Mouse (Mus musculus) midbrain, embryonic 11.5 days (tissue): ENCODE measurements around the gene Ctf1. TPM values are rescaled to one million over a fixed set of nuclear protein-coding genes. Genes with fewer than 3 reads are reported as not detected.

ENCODE experiments used
- ATAC-seq: fragments of 200-750 bp; cut with Nextera tagmentation; 2 replicates; pipeline ENCODE4 v1.8.0; 2017; ENCODE audit warnings: moderate TSS enrichment, moderate library complexity; ENCODE audit not compliant: low FRiP score
- DNase-seq: peaks from one replicate; pipeline ENCODE4 v3.0.0; 2015; ENCODE audit warnings: low spot score; ENCODE audit errors: missing footprints
- H3K27ac ChIP-seq: fragments of 300-500 bp; sonication (generic); 2 replicates; pipeline ENCODE4 v1.5.1; 2014; ENCODE audit warnings: low read depth, low read length
- H3K27me3 ChIP-seq: fragments of 300-500 bp; sonication (generic); 2 replicates; pipeline ENCODE4 v1.6.1; 2014; ENCODE audit warnings: mild to moderate bottlenecking, low read length, moderate library complexity, mixed read lengths; ENCODE audit not compliant: control insufficient read depth, insufficient read depth
- H3K36me3 ChIP-seq: fragments of 300-500 bp; sonication (generic); 2 replicates; pipeline ENCODE4 v1.6.1; 2014; ENCODE audit warnings: mild to moderate bottlenecking, low read length, moderate library complexity, mixed read lengths; ENCODE audit not compliant: control insufficient read depth, insufficient read depth
- H3K4me1 ChIP-seq: fragments of 300-500 bp; sonication (generic); 2 replicates; pipeline ENCODE4 v1.6.1; 2014; ENCODE audit warnings: low read length; ENCODE audit not compliant: control insufficient read depth, insufficient read depth
- H3K4me2 ChIP-seq: fragments of 300-500 bp; sonication (generic); 2 replicates; pipeline ENCODE4 v1.6.1; 2014; ENCODE audit warnings: mild to moderate bottlenecking, moderate library complexity
- H3K4me3 ChIP-seq: fragments of 300-500 bp; sonication (generic); 2 replicates; pipeline ENCODE4 v1.5.1; 2014; ENCODE audit warnings: low read depth, low read length
- H3K9ac ChIP-seq: fragments of 300-500 bp; sonication (generic); 2 replicates; pipeline ENCODE4 v1.6.1; 2014; ENCODE audit warnings: low read length
- H3K9me3 ChIP-seq: fragments of 300-500 bp; sonication (generic); 2 replicates; pipeline ENCODE4 v1.6.1; 2016; ENCODE audit warnings: low read length; ENCODE audit not compliant: control insufficient read depth
- WGBS: fragments of 180-500 bp; shearing (Covaris S2); extraction: QIAGEN DNeasy Blood & Tissue Kit; methylation state at CpG from one replicate; pipeline ENCODE4 v1.1.7; 2014; 5-methylcytosine and 5-hydroxymethylcytosine counted together
- polyA plus RNA-seq: library from polyadenylated mRNA; unstranded; fragments of >200 nt; fragmentation: Nextera tagmentation; extraction: Ambion mirVana; gene quantifications from 2 replicates; pipeline ENCODE4 v1.2.1, GENCODE M21; 2014

The Ctf1 gene
- polyA plus RNA-seq, 1 experiment from 2014 or later = 4.0 TPM

- H3K9ac ChIP-seq = peak overlapping the region; percentile 93
- no peaks in the 10 kb centered on the region for H3K27me3 ChIP-seq
- H3K36me3 ChIP-seq = peaks cover 23% of the 10 kb centered on the region
- WGBS = under 1% methylated on average over 37 of the region's 39 CpGs
- DNase-seq (peak; percentile 99), ATAC-seq (peak; percentile 85)
- H3K27ac ChIP-seq = peak overlapping the region; percentile 88
- no peaks in the 10 kb centered on the region for H3K9me3 ChIP-seq
- H3K4me1 ChIP-seq = peaks cover 10% of the 10 kb centered on the region
- peak overlapping the region; percentile 86 for H3K4me3 ChIP-seq
- H3K4me2 ChIP-seq = peak overlapping the region; percentile 87
Measured at GRCm38 (mm10) chr7:127745652-127746493, 33.3 kb downstream of the Ctf1 start.

GRCm38 (mm10) chr7:127746494-127747491 is 34.3 kb downstream of the Ctf1 start:
- Histone ChIP-seq H3K27ac (peak overlapping the region; percentile 88), H3K4me3 (peak overlapping the region; percentile 86), H3K9ac (peak overlapping the region; percentile 93), H3K9me3 (no peaks in the 10 kb centered on the region), H3K27me3 (no peaks in the 10 kb centered on the region), H3K36me3 (peaks cover 26% of the 10 kb centered on the region), H3K4me2 (peak overlapping the region; percentile 87), H3K4me1 (peaks cover 10% of the 10 kb centered on the region)
- under 1% methylated on average over 39 of the region's 62 CpGs for WGBS
- peak; percentile 91 for DNase-seq
- ATAC-seq = peak; percentile 41

DNA sequence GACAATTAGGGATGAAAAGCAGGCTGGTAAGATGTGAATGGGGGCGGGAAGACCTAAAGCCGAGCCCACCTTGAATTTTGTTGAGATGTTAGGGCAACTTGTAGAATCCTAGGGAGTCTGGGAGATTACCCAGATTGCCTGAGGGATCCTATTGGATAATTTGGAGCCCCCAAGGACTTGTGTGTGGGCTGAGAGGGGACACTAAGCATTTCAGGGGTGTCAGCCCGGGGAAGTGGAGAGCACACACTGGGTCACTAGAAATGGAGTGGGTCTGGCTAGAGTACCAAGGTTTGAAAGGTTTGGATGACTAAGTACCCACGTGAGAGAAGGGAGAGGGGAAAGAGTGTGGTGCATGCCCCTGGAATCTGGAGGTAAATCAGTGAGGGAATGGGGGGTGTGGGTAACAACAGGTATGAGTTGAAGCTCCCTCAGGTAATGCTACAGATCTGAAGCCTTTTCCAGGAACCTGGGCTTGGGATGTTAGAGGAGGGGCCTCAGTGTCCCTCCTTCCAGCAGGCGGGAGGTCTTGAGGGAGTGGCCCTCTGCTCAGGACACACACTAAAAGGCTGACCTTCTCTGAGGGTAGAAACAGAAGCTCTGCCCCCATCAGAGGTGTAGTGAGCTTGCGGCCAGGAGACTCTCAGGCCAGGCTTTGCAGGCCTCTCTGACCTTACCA is 35.2 kb downstream of the Ctf1 start:
- H3K27ac ChIP-seq = peak overlapping the region; percentile 88; the same call in 1 of the 2 replicates
- ATAC-seq = no peak
- DNase-seq = no peak

GRCm38 (mm10) chr7:127748235-127748560 is 35.7 kb downstream of the Ctf1 start:
- peak overlapping the region; percentile 87 for H3K4me2 ChIP-seq

More for the DNA sequence above, 35.2 kb downstream of the Ctf1 start:
- peak overlapping the region; percentile 87 for H3K4me2 ChIP-seq
- H3K9ac ChIP-seq = peak overlapping the region; percentile 93
- H3K9me3 ChIP-seq = no peaks in the 10 kb centered on the region
- no peaks in the 10 kb centered on the region for H3K27me3 ChIP-seq
- 36% methylated on average over 6 of the region's 6 CpGs for WGBS
- H3K36me3 ChIP-seq = peaks cover 33% of the 10 kb centered on the region
- peak overlapping the region; percentile 86 for H3K4me3 ChIP-seq
- H3K4me1 ChIP-seq = peaks cover 10% of the 10 kb centered on the region

DNA sequence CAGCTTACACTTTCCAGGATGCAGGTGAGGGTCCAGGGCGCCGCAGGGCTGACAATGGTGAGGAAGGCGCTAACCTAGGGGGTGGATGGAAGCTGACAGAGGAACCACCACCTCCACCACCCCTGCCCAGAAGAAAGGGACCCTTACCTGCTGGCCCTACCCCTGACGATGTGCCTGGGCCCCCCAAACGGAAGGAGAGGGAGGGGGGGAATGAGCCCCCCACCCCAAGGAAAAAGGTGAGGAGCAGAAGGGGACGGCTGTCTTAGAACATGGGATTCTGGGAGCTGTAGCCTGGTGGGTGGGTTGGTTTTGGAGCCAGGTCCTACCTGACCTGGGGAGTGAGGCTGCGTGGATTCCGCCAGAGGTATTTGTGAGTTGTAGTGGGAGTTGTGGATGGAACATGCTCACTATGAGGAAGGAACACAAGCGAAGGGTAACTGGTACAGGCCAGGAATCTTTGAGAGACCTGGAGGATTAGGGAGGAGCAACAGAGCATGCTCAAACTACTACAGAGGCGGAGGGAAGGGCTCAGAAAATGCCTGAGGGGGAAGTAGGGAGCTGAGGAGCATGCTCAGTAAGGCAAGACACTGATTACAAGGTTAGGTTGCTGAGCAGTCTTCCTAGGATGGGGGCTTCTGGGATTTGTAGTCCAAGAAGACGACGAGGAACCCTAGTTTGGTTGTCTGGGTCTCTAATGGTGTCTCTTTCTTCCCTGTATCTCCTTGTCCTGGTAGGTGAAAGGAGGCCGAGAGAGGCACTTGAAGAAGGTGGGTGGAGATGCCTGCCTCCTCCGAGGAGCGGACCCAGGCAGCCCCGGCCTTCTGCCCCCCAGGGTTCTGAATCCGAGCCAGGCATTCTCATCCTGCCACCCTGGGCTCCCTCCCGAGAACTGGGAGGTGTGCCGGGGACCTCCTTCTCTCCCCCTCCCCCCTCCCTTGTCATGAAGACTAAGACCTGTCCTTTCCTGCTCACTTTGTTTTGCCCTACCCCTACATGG is 37.9 kb downstream of the Ctf1 start:
- Histone ChIP-seq H3K4me3 (no peak overlapping the region), H3K27ac (no peak overlapping the region), H3K27me3 (no peaks in the 10 kb centered on the region), H3K4me2 (no peak overlapping the region), H3K9me3 (no peaks in the 10 kb centered on the region), H3K4me1 (peaks cover 10% of the 10 kb centered on the region), H3K9ac (no peak overlapping the region), H3K36me3 (peaks cover 45% of the 10 kb centered on the region)
- ATAC-seq (no peak), DNase-seq (no peak)
- WGBS = 87% methylated on average over 19 of the region's 19 CpGs

More at GRCm38 (mm10) chr7:127748235-127748560, 35.7 kb downstream of the Ctf1 start:
- DNase-seq (no peak), ATAC-seq (no peak)
- H3K4me3 ChIP-seq = no peak overlapping the region
- H3K9me3 ChIP-seq = no peaks in the 10 kb centered on the region
- H3K4me1 ChIP-seq = peaks cover 10% of the 10 kb centered on the region
- no peak overlapping the region for H3K9ac ChIP-seq
- peaks cover 37% of the 10 kb centered on the region for H3K36me3 ChIP-seq
- no peak overlapping the region for H3K27ac ChIP-seq
- 94% methylated on average over 28 of the region's 28 CpGs for WGBS
- H3K27me3 ChIP-seq = no peaks in the 10 kb centered on the region

DNA sequence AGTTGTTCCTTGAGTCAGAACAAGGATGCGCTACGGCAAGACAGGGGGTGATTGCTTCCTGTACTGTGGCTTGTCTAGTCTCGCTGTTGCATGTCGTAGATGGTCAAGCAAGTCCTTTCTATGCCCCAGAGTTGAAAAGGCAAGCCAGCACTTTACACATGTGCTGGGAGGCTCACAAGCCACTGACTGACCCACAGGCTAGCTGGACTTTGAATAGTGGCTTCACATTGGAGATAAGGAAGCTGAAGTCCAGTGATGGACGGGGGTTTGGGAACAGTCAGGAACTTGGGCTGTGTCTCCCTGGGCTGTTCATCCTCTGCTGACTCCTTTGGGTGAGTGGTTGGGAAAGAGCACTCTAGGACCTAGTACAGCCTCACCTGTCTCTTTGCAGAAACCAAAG is 39.1 kb downstream of the Ctf1 start:
- no peak overlapping the region for H3K9ac ChIP-seq
- no peaks in the 10 kb centered on the region for H3K9me3 ChIP-seq
- H3K4me1 ChIP-seq = peaks cover 10% of the 10 kb centered on the region
- DNase-seq (no peak), ATAC-seq (no peak)
- H3K4me3 ChIP-seq = no peak overlapping the region
- peaks cover 45% of the 10 kb centered on the region for H3K36me3 ChIP-seq
- no peak overlapping the region for H3K4me2 ChIP-seq
- no peak overlapping the region for H3K27ac ChIP-seq
- 95% methylated on average over 5 of the region's 5 CpGs for WGBS
- no peaks in the 10 kb centered on the region for H3K27me3 ChIP-seq

GRCm38 (mm10) chr7:127752069-127752468 is 39.5 kb downstream of the Ctf1 start:
- Histone ChIP-seq H3K4me1 (peaks cover 9% of the 10 kb centered on the region), H3K27me3 (no peaks in the 10 kb centered on the region), H3K4me3 (no peak overlapping the region), H3K36me3 (peaks cover 45% of the 10 kb centered on the region), H3K9me3 (no peaks in the 10 kb centered on the region), H3K9ac (no peak overlapping the region), H3K4me2 (no peak overlapping the region), H3K27ac (no peak overlapping the region)
- DNase-seq (no peak), ATAC-seq (no peak)
- 93% methylated on average over 27 of the region's 27 CpGs for WGBS

- no peak overlapping the region for H3K9ac ChIP-seq
- H3K36me3 ChIP-seq = peaks cover 49% of the 10 kb centered on the region
- ATAC-seq = no peak
- no peak overlapping the region for H3K27ac ChIP-seq
- H3K9me3 ChIP-seq = no peaks in the 10 kb centered on the region
- no peaks in the 10 kb centered on the region for H3K4me1 ChIP-seq
- no peak for DNase-seq
- no peaks in the 10 kb centered on the region for H3K27me3 ChIP-seq
- 88% methylated on average over 5 of the region's 5 CpGs for WGBS
- H3K4me3 ChIP-seq = no peak overlapping the region
- H3K4me2 ChIP-seq = no peak overlapping the region
Measured at GRCm38 (mm10) chr7:127753158-127753557, 40.6 kb downstream of the Ctf1 start.
